Mouse (Mus musculus): ENCODE results near the gene Arhgap25. TPM values are rescaled to one million over a fixed set of nuclear protein-coding genes. Genes with fewer than 3 reads are reported as not detected.

Arhgap25 gene
- total and polyA plus RNA-seq, 3 experiments: 3.4 to 5.2 TPM; not detected in 1

DNA sequence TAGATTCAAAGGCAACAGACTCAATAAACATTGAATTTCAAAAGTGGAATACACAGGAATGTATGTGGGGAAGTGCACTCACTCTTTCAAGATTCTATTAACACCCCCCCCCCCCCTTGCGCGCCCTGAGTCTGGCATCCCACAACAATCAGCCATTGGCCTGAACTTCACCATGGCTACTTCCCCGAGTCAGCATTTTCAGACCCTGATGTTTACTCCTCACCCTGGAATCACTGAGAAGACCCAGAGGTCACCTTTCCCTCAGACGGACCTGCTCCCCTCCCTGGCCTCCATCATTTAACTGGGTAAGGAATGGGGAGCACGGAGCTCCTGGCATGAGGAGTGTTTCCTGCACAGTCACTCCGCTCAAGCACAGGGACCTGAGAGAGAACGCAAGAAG is 28.2 kb downstream of the Arhgap25 start:
- Histone ChIP-seq H3K27me3 (ENCODE audit: control insufficient read depth in 1 of 2, insufficient read depth in 2 of 2, low read length in 2 of 2) (no peaks in the 10 kb centered on the region), H3K9ac (ENCODE audit: control insufficient read depth, low read depth, low read length, poor library complexity, severe bottlenecking) (no peak overlapping the region), H3K9me3 (replicated peaks; ENCODE audit: insufficient read depth, low read length) (no peaks in the 10 kb centered on the region), H3K4me1 (ENCODE audit: control insufficient read depth in 1 of 2, insufficient read depth in 2 of 2, low read length in 2 of 2) (peaks cover 0 to 4% of the 10 kb centered on the region in 2 experiments; a peak in 3 of 4 replicates), H3K4me3 (ENCODE audit: control insufficient read depth in 1 of 2, insufficient read depth in 1 of 2, low read depth in 2 of 2, low read length in 2 of 2) (no peak overlapping the region), H3K36me3 (ENCODE audit: control insufficient read depth in 1 of 2, insufficient read depth in 2 of 2, low read length in 2 of 2) (peaks cover 0 to 3% of the 10 kb centered on the region in 2 experiments; a peak in 1 of 4 replicates), H3K27ac (ENCODE audit: control insufficient read depth, low read depth, low read length) (no peak overlapping the region), H3K79me2 (ENCODE audit: control insufficient read depth, insufficient read depth, low read length, poor library complexity) (no peaks in the 10 kb centered on the region)
- DNase-seq (ENCODE audit: low read depth, low spot score): no peak
- TF ChIP-seq SIN3A (IDR thresholded peaks at IDR 0.05; ENCODE audit: low read length) (no peak), ETS1 (IDR thresholded peaks at IDR 0.05; ENCODE audit: low read depth, low read length) (no peak), MAFK (IDR thresholded peaks at IDR 0.05; ENCODE audit: borderline replicate concordance, low read depth, low read length) (no peak), ZKSCAN1 (IDR thresholded peaks at IDR 0.05; ENCODE audit: low read depth, low read length) (no peak), TAL1 (IDR thresholded peaks at IDR 0.05; ENCODE audit: low read length) (no peak), CHD1 (IDR thresholded peaks at IDR 0.05; ENCODE audit: low read depth, low read length) (no peak), ZNF384 (IDR thresholded peaks at IDR 0.05; ENCODE audit: low read depth, low read length) (no peak), MXI1 (IDR thresholded peaks at IDR 0.05; ENCODE audit: low read depth, low read length) (no peak), NELFE (IDR thresholded peaks at IDR 0.05; ENCODE audit: low read depth, low read length) (no peak)

DNA sequence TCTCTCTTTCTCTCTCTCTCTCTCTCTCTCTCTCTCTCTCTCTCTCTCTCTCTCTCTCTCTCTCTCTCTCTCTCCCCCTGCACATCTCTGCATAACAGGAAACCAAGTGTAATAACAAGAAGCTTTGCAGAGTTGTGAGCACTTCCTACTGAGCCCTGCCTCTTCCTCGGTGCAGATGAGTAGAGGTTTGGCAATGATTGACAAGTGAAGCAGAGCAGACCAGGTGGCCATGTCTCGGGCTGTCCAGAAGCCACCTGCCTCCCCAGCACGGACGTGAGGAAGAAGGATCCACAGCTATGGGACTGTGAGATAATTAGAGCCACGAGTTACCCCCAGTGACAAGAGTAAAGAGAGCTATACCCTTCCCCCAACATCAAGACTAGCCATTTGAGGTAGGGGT is 29.1 kb downstream of the Arhgap25 start:
- no peak overlapping the region for H3K27ac ChIP-seq (ENCODE audit: control insufficient read depth, low read depth, low read length)
- TF ChIP-seq GATA1 (IDR thresholded peaks at IDR 0.05; ENCODE audit: low read depth, low read length) (no peak), TAL1 (IDR thresholded peaks at IDR 0.05; ENCODE audit: low read length) (no peak), GABPA (IDR thresholded peaks at IDR 0.05; ENCODE audit: low read depth, low read length) (no peak), POLR2A (IDR thresholded peaks at IDR 0.05; ENCODE audit: control insufficient read depth in 1 of 2, insufficient read depth in 1 of 2, low read depth in 1 of 2, low read length in 2 of 2, poor library complexity in 1 of 2) (no peak), USF2 (IDR thresholded peaks at IDR 0.05; ENCODE audit: borderline replicate concordance in 1 of 2, insufficient read depth in 1 of 2, low read depth in 1 of 2, low read length in 2 of 2) (no peak), ELF1 (IDR thresholded peaks at IDR 0.05; ENCODE audit: low read depth, low read length) (no peak), USF1 (IDR thresholded peaks at IDR 0.05; ENCODE audit: low read depth, low read length) (no peak)
- no peak overlapping the region for H3K9ac ChIP-seq (ENCODE audit: control insufficient read depth, low read depth, low read length, poor library complexity, severe bottlenecking)
- H3K4me3 ChIP-seq (ENCODE audit: control insufficient read depth in 1 of 2, insufficient read depth in 1 of 2, low read depth in 2 of 2, low read length in 2 of 2): no peak overlapping the region
- peaks cover 4 to 12% of the 10 kb centered on the region in 2 experiments for H3K4me1 ChIP-seq (ENCODE audit: control insufficient read depth in 1 of 2, insufficient read depth in 2 of 2, low read length in 2 of 2)
- no peaks in the 10 kb centered on the region for H3K79me2 ChIP-seq (ENCODE audit: control insufficient read depth, insufficient read depth, low read length, poor library complexity)
- no peaks in the 10 kb centered on the region for H3K27me3 ChIP-seq (ENCODE audit: control insufficient read depth in 1 of 2, insufficient read depth in 2 of 2, low read length in 2 of 2)
- DNase-seq (ENCODE audit: low read depth, low spot score): no peak
- no peaks in the 10 kb centered on the region for H3K9me3 ChIP-seq (replicated peaks; ENCODE audit: insufficient read depth, low read length)
- H3K36me3 ChIP-seq (ENCODE audit: control insufficient read depth in 1 of 2, insufficient read depth in 2 of 2, low read length in 2 of 2): peaks cover 0 to 12% of the 10 kb centered on the region in 2 experiments; a peak in 2 of 4 replicates

DNA sequence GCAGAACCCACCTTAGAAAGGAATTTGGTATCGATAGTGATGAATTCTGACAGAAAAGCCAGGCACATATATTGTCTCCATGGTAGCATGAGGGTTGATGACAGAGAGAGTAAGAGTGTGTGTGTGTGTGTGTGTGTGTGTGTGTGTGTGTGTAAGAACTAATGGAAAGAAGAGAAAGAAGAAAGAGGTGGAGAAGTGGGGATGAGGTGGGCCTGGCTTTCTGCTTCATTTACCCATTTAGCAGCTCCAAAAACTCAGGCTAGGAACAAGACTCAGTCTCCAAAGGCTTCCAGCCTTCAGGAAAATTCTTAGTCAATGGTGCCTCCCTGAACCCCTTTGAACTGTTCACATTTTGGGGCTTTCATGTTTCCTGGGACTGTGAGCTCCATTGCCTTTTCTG is 29.5 kb downstream of the Arhgap25 start:
- peaks cover 4 to 12% of the 10 kb centered on the region in 2 experiments for H3K4me1 ChIP-seq (ENCODE audit: control insufficient read depth in 1 of 2, insufficient read depth in 2 of 2, low read length in 2 of 2)
- H3K27ac ChIP-seq (ENCODE audit: control insufficient read depth, low read depth, low read length): no peak overlapping the region
- DNase-seq (ENCODE audit: low read depth, low spot score): no peak

More for the DNA sequence above, 29.5 kb downstream of the Arhgap25 start:
- no peak for TF ChIP-seq GATA1 (IDR thresholded peaks at IDR 0.05; ENCODE audit: low read depth, low read length)
- TF ChIP-seq GABPA (IDR thresholded peaks at IDR 0.05; ENCODE audit: low read depth, low read length): no peak
- TF ChIP-seq TCF12 (IDR thresholded peaks at IDR 0.05; ENCODE audit: low read depth, low read length): no peak
- no peak for TF ChIP-seq MAFK (IDR thresholded peaks at IDR 0.05; ENCODE audit: borderline replicate concordance, low read depth, low read length)
- TF ChIP-seq MXI1 (IDR thresholded peaks at IDR 0.05; ENCODE audit: low read depth, low read length): no peak
- TF ChIP-seq MYC (IDR thresholded peaks at IDR 0.05; ENCODE audit: low read depth, low read length): no peak
- no peak for TF ChIP-seq JUND (IDR thresholded peaks at IDR 0.05; ENCODE audit: low read depth, low read length)
- TF ChIP-seq USF1 (IDR thresholded peaks at IDR 0.05; ENCODE audit: low read depth, low read length): no peak
- no peak for TF ChIP-seq E2F4 (IDR thresholded peaks at IDR 0.05; ENCODE audit: borderline replicate concordance, low read depth, low read length)
- TF ChIP-seq ETS1 (IDR thresholded peaks at IDR 0.05; ENCODE audit: low read depth, low read length): no peak
- Histone ChIP-seq H3K9me3 (replicated peaks; ENCODE audit: insufficient read depth, low read length) (no peaks in the 10 kb centered on the region), H3K79me2 (ENCODE audit: control insufficient read depth, insufficient read depth, low read length, poor library complexity) (no peaks in the 10 kb centered on the region), H3K9ac (ENCODE audit: control insufficient read depth, low read depth, low read length, poor library complexity, severe bottlenecking) (no peak overlapping the region), H3K4me3 (ENCODE audit: control insufficient read depth in 1 of 2, insufficient read depth in 1 of 2, low read depth in 2 of 2, low read length in 2 of 2) (no peak overlapping the region), H3K27me3 (ENCODE audit: control insufficient read depth in 1 of 2, insufficient read depth in 2 of 2, low read length in 2 of 2) (no peaks in the 10 kb centered on the region), H3K36me3 (ENCODE audit: control insufficient read depth in 1 of 2, insufficient read depth in 2 of 2, low read length in 2 of 2) (peaks cover 0 to 12% of the 10 kb centered on the region in 2 experiments; a peak in 2 of 4 replicates)

Measured in MEL (cell line).